Mouse (Mus musculus): ENCODE measurements around the gene Gm28539. TPM values are rescaled to one million over a fixed set of nuclear protein-coding genes. Genes with fewer than 3 reads are reported as not detected.
A peak's percentile ranks its signal among the peaks of the same experiment; 100 is the strongest.

Gm28539 gene
- polyA plus RNA-seq (2012; rRNA removed): 0.81 TPM in 1 of 2 replicates, not detected in the other

DNA sequence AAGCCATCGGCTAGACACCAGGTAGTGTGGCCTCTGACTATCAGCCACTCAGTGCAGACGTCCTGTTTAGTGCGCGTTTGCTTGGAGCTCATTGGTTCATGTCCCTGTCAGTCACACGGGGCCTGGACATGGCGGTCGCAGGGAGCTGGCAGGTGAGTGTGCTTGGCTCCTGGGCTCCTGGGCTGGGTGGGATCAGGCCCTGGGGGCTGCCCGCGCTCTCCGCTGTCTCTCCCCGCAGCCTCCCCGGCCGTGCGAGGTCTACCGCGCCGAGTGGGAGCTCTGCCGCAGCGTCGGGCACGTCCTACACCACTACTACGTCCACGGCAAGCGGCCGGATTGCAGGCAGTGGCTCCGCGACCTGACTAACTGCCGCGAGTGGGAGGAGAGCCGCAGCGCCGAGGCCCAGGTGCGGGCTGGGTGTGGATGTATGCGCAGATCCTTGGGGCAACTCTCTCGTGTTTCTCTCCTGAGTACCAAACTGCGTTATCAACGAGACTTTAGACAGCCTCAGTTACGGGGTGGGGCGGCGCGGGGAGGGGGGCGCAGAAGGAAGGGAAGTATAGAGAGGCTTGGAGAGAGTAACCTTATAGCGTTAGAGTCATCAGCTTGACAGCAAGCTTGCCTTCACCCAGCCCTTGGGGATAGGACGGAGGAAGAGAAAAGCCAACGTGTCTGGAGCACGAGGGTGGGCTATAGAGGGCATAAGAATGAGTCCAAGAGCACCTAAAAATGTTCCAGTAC, at the start of gene Gm28539, which contains the start of gene 2510002D24Rik:
Gm28539 (plus strand) TSS at position 117 of the 741 bp plus-strand sequence.
2510002D24Rik (plus strand) TSS at position 111 of the 741 bp plus-strand sequence.
- 1% methylated on average over 45 of the region's 46 CpGs for WGBS
- peak; percentile 98 for DNase-seq (ENCODE audit: low read depth, low spot score)

DNA sequence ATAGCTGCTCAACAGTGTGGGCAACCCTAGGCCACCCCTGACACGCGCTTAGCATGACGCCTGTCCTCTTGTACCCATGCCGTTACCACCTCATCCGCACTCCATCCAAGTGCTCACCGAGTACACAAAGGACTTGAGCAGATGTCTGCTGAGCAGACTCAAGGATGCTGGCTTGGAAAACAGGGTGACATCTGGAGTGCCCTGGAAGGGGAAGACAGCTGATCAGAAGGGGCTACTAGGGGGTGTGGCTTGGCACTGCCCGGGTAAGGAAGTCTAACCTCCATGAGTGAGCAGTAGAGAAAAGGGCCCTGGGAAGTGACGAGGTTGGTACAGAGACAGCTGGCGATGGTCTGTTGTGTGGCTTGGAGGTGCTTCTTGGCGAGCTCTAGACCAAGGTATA, 49.7 kb upstream of the Gm28539 start:
- DNase-seq (ENCODE audit: low read depth, low spot score): no peak
- 96% methylated on average over 10 of the region's 10 CpGs for WGBS

- WGBS: 88% methylated on average over 10 of the region's 10 CpGs
- DNase-seq (ENCODE audit: low read depth, low spot score): no peak
Measured at GRCm38 (mm10) chr16:18788627-18789406, 47.6 kb upstream of the Gm28539 start.

DNA sequence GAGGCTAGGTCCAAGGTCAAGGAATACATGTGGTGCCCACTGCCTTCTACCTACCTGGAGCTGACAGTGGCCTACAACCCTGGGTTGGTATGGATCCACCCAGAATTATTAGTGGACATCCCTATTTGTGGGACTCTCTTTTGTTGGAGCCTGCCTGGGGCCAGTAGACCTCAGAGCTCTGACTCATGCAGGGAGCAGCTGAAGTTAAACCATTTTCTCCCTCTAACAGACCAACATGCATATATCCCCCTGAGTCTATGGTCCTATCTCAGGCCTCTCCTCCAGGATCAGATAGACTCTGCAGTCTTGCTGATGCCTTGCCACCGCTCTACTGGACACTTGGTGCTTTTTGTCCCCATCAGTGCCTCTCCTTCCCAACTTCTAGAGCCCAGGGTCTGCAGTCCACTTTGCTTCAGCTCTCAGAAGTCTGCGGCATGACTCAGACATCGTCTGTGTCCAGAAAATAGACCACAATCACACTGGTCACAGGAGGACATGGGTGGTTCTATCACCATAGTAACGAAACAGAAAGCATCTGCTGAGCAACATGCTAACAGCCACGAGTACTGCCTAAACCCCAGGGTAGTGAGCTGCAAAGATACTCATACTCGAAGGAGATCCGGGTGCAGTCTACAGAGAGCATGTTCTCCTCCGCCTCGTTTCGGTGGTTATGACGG, 41.0 kb upstream of the Gm28539 start:
- 89% methylated on average over 11 of the region's 11 CpGs for WGBS

DNA sequence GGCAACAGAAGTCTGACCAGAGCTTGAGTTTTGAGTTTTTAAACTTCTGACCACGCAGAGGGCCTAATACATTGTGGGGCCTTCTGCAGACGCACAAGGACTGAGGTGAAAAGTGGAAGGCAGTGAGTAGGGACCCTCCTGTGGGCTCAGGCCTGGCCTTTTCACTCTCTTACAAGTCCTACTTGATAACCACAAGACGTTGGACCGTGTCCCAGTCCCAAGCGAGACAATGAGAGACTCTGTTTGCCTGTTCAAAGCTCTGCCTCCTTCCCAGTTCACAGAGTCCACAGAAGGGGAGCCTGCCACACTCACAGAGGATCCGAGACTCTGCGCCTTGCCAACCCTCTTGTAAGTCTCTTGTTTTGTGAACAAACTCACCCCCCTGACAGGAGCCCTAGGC, 39.7 kb upstream of the Gm28539 start:
- no peak for DNase-seq (ENCODE audit: low read depth, low spot score)
- WGBS: 87% methylated on average over 7 of the region's 7 CpGs

More for the DNA sequence above, 41.0 kb upstream of the Gm28539 start:
- DNase-seq (ENCODE audit: low read depth, low spot score): no peak

GRCm38 (mm10) chr16:18798151-18798550, 38.2 kb upstream of the Gm28539 start:
- DNase-seq (ENCODE audit: low read depth, low spot score): no peak
- WGBS: 93% methylated on average over 5 of the region's 5 CpGs

- WGBS: 80% methylated on average over 2 of the region's 2 CpGs
- no peak for DNase-seq (ENCODE audit: low read depth, low spot score)
Measured at GRCm38 (mm10) chr16:18798841-18799240, 37.5 kb upstream of the Gm28539 start.

- DNase-seq (ENCODE audit: low read depth, low spot score): no peak
- 98% methylated on average over 2 of the region's 2 CpGs for WGBS
Measured at GRCm38 (mm10) chr16:18805746-18806145, 30.6 kb upstream of the Gm28539 start.

- no peak for DNase-seq (ENCODE audit: low read depth, low spot score)
- 93% methylated on average over 5 of the region's 5 CpGs for WGBS
Measured at GRCm38 (mm10) chr16:18809001-18809400, 27.4 kb upstream of the Gm28539 start.

DNA sequence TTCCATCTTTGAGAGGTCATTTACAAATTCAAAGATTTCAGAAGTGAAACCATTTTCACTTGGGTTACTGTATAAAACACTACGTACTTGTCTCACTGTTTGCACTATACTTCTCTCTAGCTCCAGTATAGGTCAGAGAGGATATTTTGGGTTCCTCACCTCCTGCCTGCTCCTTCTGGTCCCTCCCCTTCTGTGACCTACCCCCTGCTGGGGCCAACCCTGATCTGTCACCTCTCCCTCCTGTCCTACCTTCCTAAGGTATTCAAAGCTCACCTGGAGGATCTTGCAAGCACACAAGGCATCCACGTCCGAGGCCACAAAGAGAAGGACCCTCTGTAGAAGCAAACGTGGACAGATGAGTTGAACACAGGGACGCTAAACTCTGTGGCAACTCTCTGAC, 25.4 kb upstream of the Gm28539 start:
- no peak for DNase-seq (ENCODE audit: low read depth, low spot score)
- WGBS: 1% methylated on average over 5 of the region's 5 CpGs

DNA sequence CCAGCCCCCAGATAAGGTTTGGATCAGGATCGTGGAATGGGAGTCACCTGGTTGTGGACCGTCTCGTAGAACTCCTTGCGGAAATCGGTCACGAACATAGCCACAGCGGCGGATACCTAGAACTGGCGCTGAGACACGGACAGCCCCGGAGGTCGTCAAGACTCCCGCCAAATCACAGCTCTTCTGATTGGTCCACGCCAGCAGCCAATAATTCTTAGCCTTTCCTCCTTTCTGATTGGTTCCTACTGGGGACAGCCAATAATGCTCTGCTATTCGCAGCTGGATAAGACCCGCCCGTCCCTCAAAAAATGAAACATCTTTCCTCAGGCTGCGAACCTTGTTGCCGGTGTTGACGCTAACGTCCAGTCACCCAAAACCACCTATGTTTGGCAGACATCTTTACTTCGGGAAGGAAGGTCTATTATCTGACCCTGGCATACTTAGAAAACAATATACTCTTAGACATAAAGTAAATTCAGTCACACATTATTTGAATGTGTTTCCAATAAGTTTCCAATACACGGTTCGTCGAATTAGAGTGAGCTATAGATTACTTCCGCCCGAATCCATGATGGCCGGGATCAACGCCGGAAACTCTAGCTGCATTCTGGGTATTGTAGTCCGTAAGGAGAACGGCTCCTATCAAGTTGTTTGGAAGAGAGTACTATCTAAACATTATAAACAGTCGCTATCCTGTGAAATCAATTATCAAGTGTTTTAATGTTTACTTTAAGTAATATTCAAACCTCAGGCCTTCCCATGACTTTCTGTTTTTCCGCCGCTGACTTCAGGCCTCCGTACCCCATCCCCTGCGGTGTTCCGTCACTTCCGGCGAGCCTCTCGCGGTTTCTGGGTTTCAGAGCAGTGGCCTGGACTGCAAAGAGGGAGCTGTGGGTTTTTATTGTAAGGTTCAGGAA, 24.7 kb upstream of the Gm28539 start, which contains the start of the genes Ufd1 and Cdc45:
Ufd1 (plus strand) TSS at position 312 of the 917 bp plus-strand sequence.
Cdc45 (minus strand) TSS at position 520 of the 917 bp plus-strand sequence.
- WGBS: under 1% methylated on average over 42 of the region's 42 CpGs

GRCm38 (mm10) chr16:18812385-18812910, 23.9 kb upstream of the Gm28539 start:
- DNase-seq (ENCODE audit: low read depth, low spot score): peak; percentile 18
- under 1% methylated on average over 31 of the region's 31 CpGs for WGBS

More for the DNA sequence above, 24.7 kb upstream of the Gm28539 start, which contains the start of the genes Ufd1 and Cdc45:
- DNase-seq (ENCODE audit: low read depth, low spot score): peak; percentile 85

DNA sequence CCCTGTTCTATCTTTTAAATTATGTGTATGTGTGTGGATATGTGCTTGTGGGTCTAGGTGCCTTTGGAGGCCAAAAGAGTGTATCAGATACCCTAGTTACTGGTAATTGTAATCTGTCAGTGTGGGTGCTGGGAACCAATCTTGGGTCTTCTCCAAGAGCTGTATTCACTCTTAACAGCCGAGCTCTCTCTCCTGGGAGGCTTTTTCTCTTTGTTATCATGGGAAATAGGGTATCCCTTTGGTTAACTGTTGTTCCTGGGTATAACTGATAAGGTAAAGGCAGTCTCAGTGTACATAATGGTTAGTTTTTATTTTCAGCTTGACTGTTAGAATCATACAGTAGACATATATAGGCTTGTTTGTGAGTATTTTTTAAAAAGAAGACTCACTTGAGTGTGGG, 14.0 kb upstream of the Gm28539 start:
- whole genome bisulfite sequencing: 81% methylated on average over 1 of the region's 1 CpGs
- no peak for DNase-seq (ENCODE audit: low read depth, low spot score)

DNA sequence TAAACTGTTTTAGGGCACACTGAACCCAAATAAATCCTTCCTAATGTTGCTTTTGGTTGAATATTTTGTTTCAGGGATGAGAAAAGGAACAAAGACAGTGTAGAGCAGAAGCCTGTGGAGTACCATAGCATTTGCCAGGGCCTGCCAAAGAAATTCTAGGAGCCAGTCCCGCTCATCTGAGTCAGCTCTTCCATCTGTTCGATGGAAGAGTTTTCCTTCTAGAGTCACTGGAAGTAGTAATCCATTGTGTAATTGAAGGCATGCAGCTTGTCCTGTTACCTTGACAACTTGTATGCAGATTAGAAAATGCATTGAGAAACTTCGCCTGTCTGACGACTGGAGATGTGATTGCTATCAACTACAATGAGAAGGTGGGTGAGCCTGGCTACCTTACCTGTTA, 13.5 kb upstream of the Gm28539 start:
- DNase-seq (ENCODE audit: low read depth, low spot score): no peak
- WGBS: 79% methylated on average over 4 of the region's 4 CpGs

DNA sequence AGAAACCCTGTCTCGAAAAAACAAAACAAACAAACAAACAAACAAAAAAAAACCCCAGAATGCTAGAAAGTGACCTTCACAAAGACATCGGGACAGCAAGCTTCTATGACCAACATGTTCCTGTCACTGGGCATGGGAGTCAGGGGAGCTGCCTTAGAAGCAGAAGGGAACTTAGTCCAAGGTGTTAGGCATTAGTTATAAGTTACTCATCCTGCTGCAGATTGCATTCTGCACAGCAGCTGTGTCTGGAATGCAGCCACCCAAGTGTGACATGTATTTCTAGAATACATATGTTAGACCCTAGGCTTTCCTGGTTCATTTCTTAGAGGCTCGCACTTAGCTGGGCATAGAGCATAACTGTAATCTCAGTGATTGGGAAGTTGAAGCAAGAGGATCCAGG, 7.8 kb upstream of the Gm28539 start:
- 96% methylated on average over 3 of the region's 3 CpGs for WGBS
- no peak for DNase-seq (ENCODE audit: low read depth, low spot score)

DNA sequence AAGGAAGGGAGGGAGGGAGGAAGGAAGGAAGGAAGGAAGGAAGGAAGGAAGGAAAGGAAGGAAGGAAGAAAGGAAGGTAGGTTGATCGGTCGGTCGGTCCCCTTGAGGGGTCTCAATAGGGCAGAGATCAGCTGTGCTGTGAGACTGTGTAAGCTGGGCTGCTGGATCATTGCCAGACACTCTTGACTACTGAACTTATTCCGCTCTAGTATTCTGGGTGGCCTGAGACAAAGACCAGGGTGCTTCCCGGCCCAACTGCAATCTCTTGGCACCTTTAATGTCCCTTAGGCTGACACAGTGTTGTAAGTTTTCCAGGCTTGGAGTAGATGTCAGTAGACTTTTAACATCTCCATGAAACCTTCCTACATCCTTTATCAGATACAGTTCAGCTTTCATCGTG, 7.3 kb upstream of the Gm28539 start:
- DNase-seq (ENCODE audit: low read depth, low spot score): no peak
- WGBS: 88% methylated on average over 6 of the region's 6 CpGs

DNA sequence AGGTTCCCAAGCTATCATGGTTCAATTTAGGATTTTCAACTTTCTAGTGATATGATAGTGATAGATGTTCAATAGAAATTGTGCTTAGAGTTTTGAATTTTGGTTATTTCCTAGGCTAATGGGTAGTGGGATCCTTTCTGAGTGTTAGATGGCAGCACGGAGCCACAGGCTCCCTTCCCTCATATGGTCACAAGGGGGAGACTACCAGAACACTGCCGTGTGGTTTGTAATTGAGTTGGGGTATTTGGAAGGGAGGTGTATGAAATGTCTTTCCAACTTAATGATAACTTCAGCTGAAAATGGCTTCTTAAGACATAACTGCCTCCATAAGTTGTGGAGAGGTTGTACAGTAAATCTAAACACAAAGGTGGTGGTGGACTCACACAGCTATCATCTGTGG, 2.9 kb upstream of the Gm28539 start:
- DNase-seq (ENCODE audit: low read depth, low spot score): no peak
- WGBS: 78% methylated on average over 2 of the region's 2 CpGs

- DNase-seq (ENCODE audit: low read depth, low spot score): peak; percentile 19
- 14% methylated on average over 3 of the region's 3 CpGs for WGBS
Measured at GRCm38 (mm10) chr16:18836073-18836467, 314 bp upstream of the Gm28539 start.

GRCm38 (mm10) chr16:18838346-18838745, 2.0 kb downstream of the Gm28539 start:
- WGBS: 55% methylated on average over 4 of the region's 4 CpGs
- DNase-seq (ENCODE audit: low read depth, low spot score): no peak
